In genomic region chr17:87470797-87471196, GRCm38 (mm10) we compare ENCODE assay signal across 25 mouse cellular contexts. TPM values are rescaled to one million over a fixed set of nuclear protein-coding genes. Genes with fewer than 3 reads are reported as not detected.
DNase-seq lines count a peak whose midpoint lies in the region; ATAC-seq and TF ChIP-seq lines count a peak whose summit lies in the region.
"Had no signal": no experiment of that assay in that cellular context is flagged by ENCODE, and none has a peak within 500 bp of the region (broad histone marks: within the 10 kb centered on the region; RNA-seq: fewer than 3 reads in every experiment).

No protein-coding gene starts in this region.

- H3K9me3 ChIP-seq in heart, embryonic 15.5 days (replicated peaks) = no peaks in the 10 kb centered on the region
- H3K9me3 ChIP-seq in MEL (replicated peaks; ENCODE audit: insufficient read depth, low read length) = no peaks in the 10 kb centered on the region
- H3K9me3 ChIP-seq: embryonic facial prominence, embryonic 10.5 days; hindbrain, embryonic 12.5 days; midbrain, embryonic 12.5 days had no signal

- H3K4me2 ChIP-seq in heart, embryonic 15.5 days = no peak overlapping the region
- H3K4me2 ChIP-seq: hindbrain, embryonic 12.5 days; midbrain, embryonic 12.5 days had no signal

- peak in 1 of 2 experiments; percentile 21; a peak in 2 of 4 replicates for TF ChIP-seq EP300 in MEL (IDR thresholded peaks at IDR 0.05; ENCODE audit: low read depth in 1 of 2, low read length in 2 of 2)

- H3K27me3 ChIP-seq in heart, embryonic 15.5 days = no peaks in the 10 kb centered on the region
- no peaks in the 10 kb centered on the region for H3K27me3 ChIP-seq in MEL (ENCODE audit: control insufficient read depth in 1 of 2, insufficient read depth in 2 of 2, low read length in 2 of 2)
- H3K27me3 ChIP-seq in liver, adult 2 months (ENCODE audit: control insufficient read depth, insufficient read depth, low read length) = no peaks in the 10 kb centered on the region

- H3K4me1 ChIP-seq in heart, embryonic 15.5 days (replicated peaks) = peaks cover 30% of the 10 kb centered on the region
- H3K4me1 ChIP-seq in MEL (ENCODE audit: control insufficient read depth in 1 of 2, insufficient read depth in 2 of 2, low read length in 2 of 2) = peaks cover 2 to 16% of the 10 kb centered on the region in 2 experiments
- no peaks in the 10 kb centered on the region; the same call in 1 of the 2 replicates for H3K4me1 ChIP-seq in liver, adult 2 months (ENCODE audit: control insufficient read depth, insufficient read depth, low read length)

- 33% methylated on average over 8 of the region's 8 CpGs for WGBS in heart, embryonic 15.5 days
- WGBS in liver, adult 2 months = 78% methylated on average over 8 of the region's 8 CpGs

- no peaks in the 10 kb centered on the region for H3K79me2 ChIP-seq in MEL (ENCODE audit: control insufficient read depth, insufficient read depth, low read length, poor library complexity)
- H3K79me2 ChIP-seq in liver, adult 2 months (ENCODE audit: control insufficient read depth, insufficient read depth, low read length) = no peaks in the 10 kb centered on the region

- H3K27ac ChIP-seq in heart, embryonic 15.5 days = no peak overlapping the region
- H3K27ac ChIP-seq in MEL (ENCODE audit: control insufficient read depth, low read depth, low read length) = peak overlapping the region; percentile 82
- peak overlapping the region; percentile 54; the same call in 1 of the 2 replicates for H3K27ac ChIP-seq in liver, adult 2 months (replicated peaks; ENCODE audit: insufficient read depth, low read depth, low read length)
- H3K27ac ChIP-seq: embryonic facial prominence, embryonic 10.5 days; heart, adult 2 months; hindbrain, embryonic 12.5 days; midbrain, embryonic 12.5 days had no signal

- DNase-seq in heart, adult 9 months (ENCODE audit: low spot score in 2 of 2) = no peak
- peak; percentile 56 for DNase-seq in MEL (ENCODE audit: low read depth, low spot score)
- no peak for DNase-seq in liver, adult 2 months (ENCODE audit: extremely low read depth, low read depth, low spot score)
- DNase-seq in layer of hippocampus, adult 9-10 months (ENCODE audit: low spot score) = no peak
- DNase-seq: adrenal gland, adult 8-10 months; cerebellum, adult 18-20 months; heart, adult 2 months; left cerebral cortex, postnatal 4 days; lung, adult 2 months; lung, postnatal 36 days; spleen, adult 18-20 months; thymus, postnatal 14 days had no signal

- 0 out of 2 replicates have a peak, but pooled peaks have one; percentile 11 for ATAC-seq in heart, embryonic 15.5 days (replicated peaks; ENCODE audit: insufficient number of reproducible peaks, insufficient read depth, low FRiP score, low read depth)
- ATAC-seq in megakaryocyte progenitor cell, adult 5-6 weeks (replicated peaks; ENCODE audit: poor library complexity) = peak; percentile 38
- no peak for ATAC-seq in erythroid progenitor cell, adult 5-6 weeks (replicated peaks; ENCODE audit: low FRiP score, poor library complexity, severe bottlenecking)
- ATAC-seq: inflammation-experienced regulatory T-cells, adult 6 months had no signal

- TF ChIP-seq CTCF in MEL (IDR thresholded peaks at IDR 0.05 in 2 of 3, conservative IDR thresholded peaks at IDR 0.05 in 1 of 3; ENCODE audit: control insufficient read depth in 1 of 3, insufficient read depth in 1 of 3, low read depth in 2 of 3, low read length in 3 of 3, poor library complexity in 1 of 3, severe bottlenecking in 1 of 3) = no peak
- TF ChIP-seq CTCF in liver, adult 2 months (IDR thresholded peaks at IDR 0.05; ENCODE audit: low read depth, low read length) = no peak

- H3K4me3 ChIP-seq in heart, embryonic 15.5 days = no peak overlapping the region
- H3K4me3 ChIP-seq in MEL (ENCODE audit: control insufficient read depth in 1 of 2, insufficient read depth in 1 of 2, low read depth in 2 of 2, low read length in 2 of 2) = peak overlapping the region; percentile 64 to 76
- no peak overlapping the region for H3K4me3 ChIP-seq in liver, adult 2 months (ENCODE audit: insufficient read depth, low read depth, low read length)
- H3K4me3 ChIP-seq: embryonic facial prominence, embryonic 10.5 days; heart, adult 2 months; hindbrain, embryonic 12.5 days; midbrain, embryonic 12.5 days had no signal

- H3K36me3 ChIP-seq in heart, embryonic 15.5 days = no peaks in the 10 kb centered on the region
- peaks cover 0 to 3% of the 10 kb centered on the region in 2 experiments; a peak in 2 of 4 replicates for H3K36me3 ChIP-seq in MEL (ENCODE audit: control insufficient read depth in 1 of 2, insufficient read depth in 2 of 2, low read length in 2 of 2)
- no peaks in the 10 kb centered on the region for H3K36me3 ChIP-seq in liver, adult 2 months (ENCODE audit: control insufficient read depth, insufficient read depth, low read length)
- H3K36me3 ChIP-seq: embryonic facial prominence, embryonic 10.5 days; hindbrain, embryonic 12.5 days; midbrain, embryonic 12.5 days had no signal

- TF ChIP-seq POLR2A in MEL (IDR thresholded peaks at IDR 0.05; ENCODE audit: control insufficient read depth in 1 of 2, insufficient read depth in 1 of 2, low read depth in 1 of 2, low read length in 2 of 2, poor library complexity in 1 of 2) = no peak
- no peak for TF ChIP-seq POLR2A in liver, adult 2 months (IDR thresholded peaks at IDR 0.05; ENCODE audit: extremely low read depth, insufficient read depth, low read length)

- TF ChIP-seq RAD21 in MEL (IDR thresholded peaks at IDR 0.05; ENCODE audit: low read depth, low read length) = no peak

- H3K9ac ChIP-seq in heart, embryonic 15.5 days = no peak overlapping the region
- peak overlapping the region; percentile 64 for H3K9ac ChIP-seq in MEL (ENCODE audit: control insufficient read depth, low read depth, low read length, poor library complexity, severe bottlenecking)
- no peak overlapping the region for H3K9ac ChIP-seq in liver, adult 2 months (ENCODE audit: low read depth, low read length)
- H3K9ac ChIP-seq: hindbrain, embryonic 12.5 days; midbrain, embryonic 12.5 days had no signal

TF ChIP-seq in MEL, 35 proteins besides CTCF, POLR2A, EP300 and RAD21:
- no peak for TF ChIP-seq MYB (IDR thresholded peaks at IDR 0.05; ENCODE audit: low read depth, low read length)
- no peak for TF ChIP-seq MEF2A (IDR thresholded peaks at IDR 0.05; ENCODE audit: extremely low read depth, insufficient replicate concordance, low read depth, low read length, poor library complexity, severe bottlenecking)
- 0 out of 2 replicates have a peak, but pooled peaks have one; percentile 37 for TF ChIP-seq ETS1 (IDR thresholded peaks at IDR 0.05; ENCODE audit: low read depth, low read length)
- TF ChIP-seq GATA1 (IDR thresholded peaks at IDR 0.05; ENCODE audit: low read depth, low read length) = peak; percentile 54
- TF ChIP-seq USF2 (IDR thresholded peaks at IDR 0.05; ENCODE audit: borderline replicate concordance in 1 of 2, insufficient read depth in 1 of 2, low read depth in 1 of 2, low read length in 2 of 2) = no peak
- no peak for TF ChIP-seq NELFE (IDR thresholded peaks at IDR 0.05; ENCODE audit: low read depth, low read length)
- peak; percentile 28; the same call in 1 of the 2 replicates for TF ChIP-seq TCF12 (IDR thresholded peaks at IDR 0.05; ENCODE audit: low read depth, low read length)
- TF ChIP-seq TAL1 (IDR thresholded peaks at IDR 0.05; ENCODE audit: low read length) = peak; percentile 10; the same call in 1 of the 2 replicates

RNA-seq across cellular contexts. Expression of gene Calm2, which starts 24.1 kb away (rescaled TPM):
- polyA plus RNA-seq in heart, embryonic 15.5 days (2015; fragmentation: Nextera tagmentation; extraction: Ambion mirVana) = 543 and 549 TPM in 2 replicates
- 208 and 253 TPM in 2 replicates for total RNA-seq in MEL (2012; rRNA removed)
- polyA plus RNA-seq in MEL (2012; ENCODE audit: insufficient read depth in 1 of 2, insufficient read length in 2 of 2, low read depth in 1 of 2, low replicate concordance in 2 of 2, missing spikeins in 1 of 2) = 100 to 1,000 TPM; 126 to 321 TPM
- 181 and 257 TPM in 2 replicates for total RNA-seq in liver, adult 2 months (2014; rRNA removed)
- 19.7 and 20.9 TPM in 2 replicates for polyA plus RNA-seq in liver, adult 2 months (2012; rRNA removed)
- total RNA-seq in megakaryocyte progenitor cell, adult 5-6 weeks (2015) = 664 and 692 TPM in 2 replicates
- total RNA-seq in megakaryocyte progenitor cell, adult 5-6 weeks (2017) = 1,536 and 1,800 TPM in 2 replicates
- 389 and 401 TPM in 2 replicates for total RNA-seq in erythroid progenitor cell, adult 5-6 weeks (2015; ENCODE audit: low replicate concordance)
- 511 and 672 TPM in 2 replicates for total RNA-seq in erythroid progenitor cell, adult 5-6 weeks (2017; ENCODE audit: low replicate concordance)

RNA-seq across cellular contexts. Expression of gene Stpg4, which starts 43.3 kb away (rescaled TPM):
- polyA plus RNA-seq in heart, embryonic 15.5 days (2015; fragmentation: Nextera tagmentation; extraction: Ambion mirVana) = 0.23 TPM in 1 of 2 replicates, not detected in the other
- total RNA-seq in MEL (2012; rRNA removed) = not detected in 2 replicates
- not detected for polyA plus RNA-seq in MEL (2012; ENCODE audit: insufficient read depth in 1 of 2, insufficient read length in 2 of 2, low read depth in 1 of 2, low replicate concordance in 2 of 2, missing spikeins in 1 of 2)
- not detected in 2 replicates for total RNA-seq in liver, adult 2 months (2014; rRNA removed)
- not detected in 2 replicates for polyA plus RNA-seq in liver, adult 2 months (2012; rRNA removed)
- total RNA-seq in megakaryocyte progenitor cell, adult 5-6 weeks (2015) = 1.0 TPM in 1 of 2 replicates, not detected in the other
- total RNA-seq in megakaryocyte progenitor cell, adult 5-6 weeks (2017) = not detected in 2 replicates
- not detected in 2 replicates for total RNA-seq in erythroid progenitor cell, adult 5-6 weeks (2015; ENCODE audit: low replicate concordance)
- total RNA-seq in erythroid progenitor cell, adult 5-6 weeks (2017; ENCODE audit: low replicate concordance) = 3.1 TPM in 1 of 2 replicates, not detected in the other
- total RNA-seq: adrenal gland, adult 8-10 months; gastrocnemius, adult 8-10 months; heart, adult 2 months; left cerebral cortex, adult 18-20 months; left cerebral cortex, postnatal 4 days; neutrophil, adult 5-6 weeks had no signal
- polyA plus RNA-seq: brain, embryonic 14.5 days; embryonic facial prominence, embryonic 10.5 days; kidney, embryonic 14.5 days; lung, adult 2 months; midbrain, embryonic 12.5 days; stomach, embryonic 14.5 days had no signal

Comparison
In these comparisons a context has a peak if more than half of its experiments do, and no peak if none do; other contexts are left out.
1. H3K4me3 ChIP-seq: peak in MEL (2 of 2); none in heart, embryonic 15.5 days (single experiment) and liver, adult 2 months (single experiment).